Mouse (Mus musculus): Measurements from ENCODE around the gene Map2k3.

GRCm38 (mm10) chr11:60937611-60938010 is 5.8 kb downstream of the Map2k3 start:
- TF ChIP-seq CTCF (IDR thresholded peaks at IDR 0.05) (no peak), EP300 (IDR thresholded peaks at IDR 0.05) (no peak)
